Mouse (Mus musculus) testis, adult 2 months (tissue): ENCODE measurements around the gene Luc7l2.

Experiments
- CTCF ChIP-seq: fragments of 200-500 bp; IDR thresholded peaks from 2 replicates; pipeline ENCODE4 v1.5.1; 2012; ENCODE audit warnings: low read depth, mild to moderate bottlenecking, inconsistent platforms, low read length, moderate library complexity; ENCODE audit not compliant: control insufficient read depth, insufficient read depth, insufficient replicate concordance
- POLR2A ChIP-seq: fragments of 200-500 bp; IDR thresholded peaks from 2 replicates; pipeline ENCODE4 v1.6.1; 2012; ENCODE audit warnings: low read depth, mild to moderate bottlenecking, inconsistent platforms, low read length, moderate library complexity; ENCODE audit not compliant: control insufficient read depth

DNA sequence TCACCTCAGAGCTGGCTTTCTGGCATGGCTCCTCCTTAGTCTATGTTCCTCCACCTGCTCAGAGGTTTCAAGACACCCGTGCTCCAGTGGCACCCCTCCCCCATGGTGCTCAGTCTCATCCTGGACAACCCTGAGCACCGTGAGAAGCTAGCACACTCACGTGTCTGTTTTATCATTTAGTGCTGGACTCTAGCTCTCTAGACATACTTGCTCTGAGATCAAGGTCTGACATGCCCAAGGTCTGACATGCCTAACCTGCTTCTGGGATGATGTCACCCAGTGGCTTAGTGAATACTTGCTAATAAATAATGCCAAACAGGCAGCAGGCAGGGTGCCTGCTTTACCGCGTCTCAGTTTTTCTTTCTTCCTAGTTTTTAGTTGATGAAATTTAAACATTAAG, 91.5 kb downstream of the Luc7l2 start:
- TF ChIP-seq CTCF (no peak), POLR2A (no peak)
